Mouse (Mus musculus) liver, adult 2 months (tissue): ENCODE data around the gene Lgals1. TPM values are rescaled to one million over a fixed set of nuclear protein-coding genes. Genes with fewer than 3 reads are reported as not detected.

Source experiments
- DNase-seq: peaks from one replicate; pipeline ENCODE4 v3.0.0-alpha.2; 2011; ENCODE audit warnings: low read depth, low spot score; ENCODE audit errors: extremely low read depth
- H3K27ac ChIP-seq: fragments of 200-500 bp; replicated peaks from 2 replicates; pipeline ENCODE4 v1.5.1; 2012; ENCODE audit warnings: low read depth, mild to moderate bottlenecking, control low read depth, inconsistent platforms, low read length; ENCODE audit not compliant: insufficient read depth
- H3K27me3 ChIP-seq: fragments of 200-500 bp; 2 replicates; pipeline ENCODE4 v1.6.1; 2012; ENCODE audit warnings: mild to moderate bottlenecking, moderate library complexity, low read length, inconsistent platforms; ENCODE audit not compliant: control insufficient read depth, insufficient read depth
- H3K36me3 ChIP-seq: fragments of 200-500 bp; 2 replicates; pipeline ENCODE4 v1.6.1; 2012; ENCODE audit warnings: low read length, inconsistent platforms; ENCODE audit not compliant: control insufficient read depth, insufficient read depth
- H3K4me1 ChIP-seq: fragments of 200-500 bp; 2 replicates; pipeline ENCODE4 v1.6.1; 2011; ENCODE audit warnings: low read length; ENCODE audit not compliant: control insufficient read depth, insufficient read depth
- H3K4me3 ChIP-seq: fragments of 200-500 bp; 2 replicates; pipeline ENCODE4 v1.5.1; 2011; ENCODE audit warnings: low read depth, mild to moderate bottlenecking, control low read depth, low read length, moderate library complexity; ENCODE audit not compliant: insufficient read depth
- H3K79me2 ChIP-seq: fragments of 200-500 bp; 2 replicates; pipeline ENCODE4 v1.6.1; 2012; ENCODE audit warnings: inconsistent platforms, mild to moderate bottlenecking, low read length, moderate library complexity; ENCODE audit not compliant: control insufficient read depth, insufficient read depth
- H3K9ac ChIP-seq: fragments of 200-500 bp; 2 replicates; pipeline ENCODE4 v1.6.1; 2012; ENCODE audit warnings: low read depth, mild to moderate bottlenecking, control low read depth, inconsistent platforms, low read length
- CTCF ChIP-seq: fragments of 200-500 bp; IDR thresholded peaks from 2 replicates; pipeline ENCODE4 v1.5.1; 2011; ENCODE audit warnings: low read depth, low read length, control low read depth
- POLR2A ChIP-seq: fragments of 200-500 bp; IDR thresholded peaks from 2 replicates; pipeline ENCODE4 v1.6.1; 2011; ENCODE audit warnings: low read length, control low read depth; ENCODE audit not compliant: insufficient read depth; ENCODE audit errors: extremely low read depth
- WGBS: fragments of 180-500 bp; shearing (Covaris S2); methylation state at CpG from one replicate; pipeline ENCODE4 v1.1.7; 2018; 5-methylcytosine and 5-hydroxymethylcytosine counted together
- polyA plus RNA-seq: library from polyadenylated mRNA; depleted of rRNA; stranded (reverse); fragments of >200 nt; gene quantifications from 2 replicates; pipeline ENCODE4 v1.2.3, GENCODE M21; 2012
- total RNA-seq: library from RNA; depleted of rRNA; stranded (reverse); fragments of >200 nt; gene quantifications from 2 replicates; pipeline ENCODE4 v1.2.3, GENCODE M21; 2014

Gene Lgals1
- total and polyA plus RNA-seq, 2 experiments = 25.2 to 31.6 TPM

- DNase-seq = no peak
- WGBS = 80% methylated on average over 3 of the region's 3 CpGs
- H3K79me2 ChIP-seq = peaks cover 3% of the 10 kb centered on the region; the same call in 1 of the 2 replicates
- no peak overlapping the region for H3K4me3 ChIP-seq
- H3K4me1 ChIP-seq = no peaks in the 10 kb centered on the region; the same call in none of the 2 replicates
- peaks cover 16% of the 10 kb centered on the region; the same call in 1 of the 2 replicates for H3K36me3 ChIP-seq
- H3K9ac ChIP-seq = no peak overlapping the region
- no peak overlapping the region for H3K27ac ChIP-seq
- H3K27me3 ChIP-seq = no peaks in the 10 kb centered on the region
- TF ChIP-seq CTCF = no peak
- no peak for TF ChIP-seq POLR2A
Observed at GRCm38 (mm10) chr15:78881828-78882227, 44.7 kb upstream of the Lgals1 start.

GRCm38 (mm10) chr15:78889401-78889853, 37.1 kb upstream of the Lgals1 start:
- DNase-seq = no peak
- H3K36me3 ChIP-seq = peaks cover 8% of the 10 kb centered on the region; the same call in 1 of the 2 replicates
- WGBS = 74% methylated on average over 13 of the region's 13 CpGs

GRCm38 (mm10) chr15:78892440-78892839, 34.1 kb upstream of the Lgals1 start:
- peaks cover 3% of the 10 kb centered on the region; the same call in 1 of the 2 replicates for H3K36me3 ChIP-seq
- no peak overlapping the region for H3K27ac ChIP-seq
- no peaks in the 10 kb centered on the region for H3K79me2 ChIP-seq
- no peak overlapping the region for H3K4me3 ChIP-seq
- no peak for DNase-seq
- WGBS = 92% methylated on average over 7 of the region's 7 CpGs
- no peaks in the 10 kb centered on the region for H3K27me3 ChIP-seq
- H3K4me1 ChIP-seq = no peaks in the 10 kb centered on the region
- no peak overlapping the region for H3K9ac ChIP-seq
- TF ChIP-seq CTCF (no peak), POLR2A (no peak)

More at GRCm38 (mm10) chr15:78889401-78889853, 37.1 kb upstream of the Lgals1 start:
- H3K4me3 ChIP-seq = no peak overlapping the region
- no peak overlapping the region for H3K27ac ChIP-seq
- H3K4me1 ChIP-seq = no peaks in the 10 kb centered on the region
- no peaks in the 10 kb centered on the region for H3K27me3 ChIP-seq
- TF ChIP-seq CTCF (no peak), POLR2A (no peak)
- H3K79me2 ChIP-seq = no peaks in the 10 kb centered on the region
- no peak overlapping the region for H3K9ac ChIP-seq

- no peak overlapping the region for H3K27ac ChIP-seq
- no peaks in the 10 kb centered on the region for H3K79me2 ChIP-seq
- H3K9ac ChIP-seq = no peak overlapping the region
- no peak overlapping the region for H3K4me3 ChIP-seq
- 0 out of 2 replicates have a peak, but pooled peaks cover 2% of the 10 kb centered on the region for H3K36me3 ChIP-seq
- no peaks in the 10 kb centered on the region for H3K4me1 ChIP-seq
- no peak for DNase-seq
- TF ChIP-seq POLR2A = no peak
- TF ChIP-seq CTCF = no peak
- WGBS = 83% methylated on average over 13 of the region's 13 CpGs
- no peaks in the 10 kb centered on the region for H3K27me3 ChIP-seq
Observed at GRCm38 (mm10) chr15:78894726-78895125, 31.8 kb upstream of the Lgals1 start.

- DNase-seq = no peak
- WGBS = 60% methylated on average over 2 of the region's 2 CpGs
- Histone ChIP-seq H3K27ac (no peak overlapping the region), H3K36me3 (no peaks in the 10 kb centered on the region), H3K9ac (no peak overlapping the region), H3K4me1 (no peaks in the 10 kb centered on the region; the same call in 1 of the 2 replicates), H3K4me3 (no peak overlapping the region), H3K79me2 (no peaks in the 10 kb centered on the region), H3K27me3 (no peaks in the 10 kb centered on the region)
- no peak for TF ChIP-seq CTCF
- no peak for TF ChIP-seq POLR2A
Observed at GRCm38 (mm10) chr15:78895741-78896140, 30.8 kb upstream of the Lgals1 start.

GRCm38 (mm10) chr15:78896149-78896548, 30.4 kb upstream of the Lgals1 start:
- DNase-seq = no peak
- Histone ChIP-seq H3K27ac (no peak overlapping the region), H3K36me3 (no peaks in the 10 kb centered on the region), H3K79me2 (no peaks in the 10 kb centered on the region), H3K4me1 (no peaks in the 10 kb centered on the region; the same call in 1 of the 2 replicates), H3K9ac (no peak overlapping the region), H3K4me3 (no peak overlapping the region), H3K27me3 (no peaks in the 10 kb centered on the region)
- 65% methylated on average over 3 of the region's 3 CpGs for WGBS
- TF ChIP-seq CTCF = no peak
